Comparison of ENCODE assay signal across 18 mouse cellular contexts in genomic region chr9:79831294-79831693, GRCm38 (mm10). TPM values are rescaled to one million over a fixed set of nuclear protein-coding genes. Genes with fewer than 3 reads are reported as not detected.
DNase-seq lines count a peak whose midpoint lies in the region; ATAC-seq and TF ChIP-seq lines count a peak whose summit lies in the region.
"Had no signal": no experiment of that assay in that cellular context is flagged by ENCODE, and none has a peak within 500 bp of the region (broad histone marks: within the 10 kb centered on the region; RNA-seq: fewer than 3 reads in every experiment).

No protein-coding gene starts in this region.

- no peak overlapping the region for H3K4me3 ChIP-seq in hindbrain, embryonic 11.5 days (ENCODE audit: low read depth, low read length)
- no peak overlapping the region for H3K4me3 ChIP-seq in hindbrain, postnatal 0 days (ENCODE audit: low read length)
- H3K4me3 ChIP-seq in forebrain, embryonic 12.5 days (replicated peaks), result no peak overlapping the region
- no peak overlapping the region for H3K4me3 ChIP-seq in hindbrain, embryonic 13.5 days
- H3K4me3 ChIP-seq in midbrain, embryonic 16.5 days (ENCODE audit: low read depth, low read length), result no peak overlapping the region
- H3K4me3 ChIP-seq: hindbrain, embryonic 15.5 days; kidney, embryonic 15.5 days; limb, embryonic 10.5 days had no signal

- no peak overlapping the region for H3K9ac ChIP-seq in hindbrain, embryonic 11.5 days (ENCODE audit: low read depth, low read length)
- no peak overlapping the region for H3K9ac ChIP-seq in hindbrain, postnatal 0 days (replicated peaks; ENCODE audit: low read length)
- H3K9ac ChIP-seq in forebrain, embryonic 12.5 days, result no peak overlapping the region
- no peak overlapping the region for H3K9ac ChIP-seq in hindbrain, embryonic 13.5 days
- no peak overlapping the region for H3K9ac ChIP-seq in midbrain, embryonic 16.5 days (ENCODE audit: low read depth, low read length)
- H3K9ac ChIP-seq: hindbrain, embryonic 15.5 days; kidney, embryonic 15.5 days; liver, postnatal 0 days had no signal

- H3K4me1 ChIP-seq in hindbrain, embryonic 11.5 days (replicated peaks; ENCODE audit: control insufficient read depth, insufficient read depth, low read length), result no peaks in the 10 kb centered on the region; the same call in 1 of the 2 replicates
- no peaks in the 10 kb centered on the region for H3K4me1 ChIP-seq in hindbrain, postnatal 0 days (ENCODE audit: insufficient read depth, low read length)
- H3K4me1 ChIP-seq in forebrain, embryonic 12.5 days, result peaks cover 24% of the 10 kb centered on the region
- H3K4me1 ChIP-seq in hindbrain, embryonic 13.5 days (replicated peaks), result peaks cover 13% of the 10 kb centered on the region
- peaks cover 14% of the 10 kb centered on the region for H3K4me1 ChIP-seq in midbrain, embryonic 16.5 days (ENCODE audit: control insufficient read depth, insufficient read depth, low read length)
- H3K4me1 ChIP-seq: kidney, embryonic 15.5 days; limb, embryonic 10.5 days had no signal

- no peaks in the 10 kb centered on the region for H3K9me3 ChIP-seq in hindbrain, embryonic 11.5 days (ENCODE audit: control insufficient read depth, low read length)
- H3K9me3 ChIP-seq in hindbrain, postnatal 0 days (ENCODE audit: low read length), result no peaks in the 10 kb centered on the region
- no peaks in the 10 kb centered on the region for H3K9me3 ChIP-seq in forebrain, embryonic 12.5 days
- no peaks in the 10 kb centered on the region for H3K9me3 ChIP-seq in hindbrain, embryonic 13.5 days
- no peaks in the 10 kb centered on the region for H3K9me3 ChIP-seq in midbrain, embryonic 16.5 days (replicated peaks; ENCODE audit: control insufficient read depth, low read length, poor library complexity, severe bottlenecking)
- H3K9me3 ChIP-seq: hindbrain, embryonic 15.5 days; kidney, embryonic 15.5 days; limb, embryonic 10.5 days had no signal

- TF ChIP-seq CTCF in hindbrain, postnatal 0 days (IDR thresholded peaks at IDR 0.05; ENCODE audit: low read depth), result no peak

- H3K4me2 ChIP-seq in hindbrain, embryonic 11.5 days (replicated peaks; ENCODE audit: low read depth, low read length), result no peak overlapping the region
- H3K4me2 ChIP-seq in hindbrain, postnatal 0 days (ENCODE audit: low read depth, low read length), result no peak overlapping the region
- no peak overlapping the region for H3K4me2 ChIP-seq in forebrain, embryonic 12.5 days
- no peak overlapping the region for H3K4me2 ChIP-seq in hindbrain, embryonic 13.5 days
- no peak overlapping the region for H3K4me2 ChIP-seq in midbrain, embryonic 16.5 days (ENCODE audit: low read length)
- H3K4me2 ChIP-seq: kidney, embryonic 15.5 days had no signal

- no peaks in the 10 kb centered on the region for H3K36me3 ChIP-seq in hindbrain, embryonic 11.5 days (ENCODE audit: control insufficient read depth, insufficient read depth, low read length)
- H3K36me3 ChIP-seq in hindbrain, postnatal 0 days (ENCODE audit: insufficient read depth, low read length), result no peaks in the 10 kb centered on the region
- no peaks in the 10 kb centered on the region for H3K36me3 ChIP-seq in forebrain, embryonic 12.5 days (replicated peaks)
- no peaks in the 10 kb centered on the region for H3K36me3 ChIP-seq in hindbrain, embryonic 13.5 days
- no peaks in the 10 kb centered on the region for H3K36me3 ChIP-seq in midbrain, embryonic 16.5 days (ENCODE audit: control insufficient read depth, insufficient read depth, low read length)
- H3K36me3 ChIP-seq: hindbrain, embryonic 15.5 days; kidney, embryonic 15.5 days; limb, embryonic 10.5 days had no signal

- WGBS in hindbrain, embryonic 11.5 days, result 84% methylated on average over 1 of the region's 1 CpGs
- 77% methylated on average over 1 of the region's 1 CpGs for WGBS in hindbrain, postnatal 0 days
- 69% methylated on average over 1 of the region's 1 CpGs for WGBS in forebrain, embryonic 12.5 days
- WGBS in hindbrain, embryonic 13.5 days, result 81% methylated on average over 1 of the region's 1 CpGs
- WGBS in midbrain, embryonic 16.5 days, result 72% methylated on average over 1 of the region's 1 CpGs

- DNase-seq in hindbrain, embryonic 11.5 days (ENCODE audit: low spot score), result no peak
- no peak for DNase-seq in hindbrain, postnatal 0 days (ENCODE audit: low spot score)
- DNase-seq in heart, adult 8-10 months (ENCODE audit: low spot score), result no peak
- no peak for DNase-seq in adrenal gland, adult 18-20 months (ENCODE audit: low spot score in 2 of 2)
- no peak for DNase-seq in MN1 (ENCODE audit: low spot score)
- DNase-seq: cerebellum, adult 9-11 months; gastrocnemius, postnatal 25 days; liver, postnatal 0 days; lung, postnatal 4 days; thymus, postnatal 14 days had no signal

- ATAC-seq in hindbrain, embryonic 11.5 days (ENCODE audit: low FRiP score), result peak; percentile 67
- ATAC-seq in hindbrain, postnatal 0 days, result no peak
- peak; percentile 33 for ATAC-seq in forebrain, embryonic 12.5 days (ENCODE audit: low FRiP score)
- ATAC-seq in hindbrain, embryonic 13.5 days (ENCODE audit: low FRiP score), result peak; percentile 39; the same call in 1 of the 2 replicates
- peak; percentile 55 for ATAC-seq in midbrain, embryonic 16.5 days
- ATAC-seq: intestine, postnatal 0 days; liver, postnatal 0 days had no signal

- no peaks in the 10 kb centered on the region for H3K27me3 ChIP-seq in hindbrain, embryonic 11.5 days (ENCODE audit: control insufficient read depth, insufficient read depth, low read length)
- H3K27me3 ChIP-seq in hindbrain, postnatal 0 days (ENCODE audit: insufficient read depth, low read length), result no peaks in the 10 kb centered on the region
- H3K27me3 ChIP-seq in forebrain, embryonic 12.5 days, result no peaks in the 10 kb centered on the region; the same call in 1 of the 2 replicates
- no peaks in the 10 kb centered on the region for H3K27me3 ChIP-seq in hindbrain, embryonic 13.5 days
- H3K27me3 ChIP-seq in midbrain, embryonic 16.5 days (ENCODE audit: control insufficient read depth, insufficient read depth, low read depth, low read length), result no peaks in the 10 kb centered on the region
- H3K27me3 ChIP-seq: CH12.LX; hindbrain, embryonic 15.5 days; kidney, embryonic 15.5 days had no signal

- no peak overlapping the region for H3K27ac ChIP-seq in hindbrain, embryonic 11.5 days (ENCODE audit: low read depth, low read length)
- no peak overlapping the region for H3K27ac ChIP-seq in hindbrain, postnatal 0 days
- H3K27ac ChIP-seq in forebrain, embryonic 12.5 days, result no peak overlapping the region
- H3K27ac ChIP-seq in hindbrain, embryonic 13.5 days, result no peak overlapping the region
- no peak overlapping the region for H3K27ac ChIP-seq in midbrain, embryonic 16.5 days (ENCODE audit: low read length)
- H3K27ac ChIP-seq: hindbrain, embryonic 15.5 days; kidney, embryonic 15.5 days; limb, embryonic 10.5 days had no signal

RNA-seq across cellular contexts. Expression of gene Tmem30a, which starts 38.0 kb away (rescaled TPM):
- polyA plus RNA-seq in hindbrain, embryonic 11.5 days (2014; fragmentation: Nextera tagmentation; extraction: Ambion mirVana), result 95.1 and 97.2 TPM in 2 replicates
- total RNA-seq in hindbrain, postnatal 0 days (2014; rRNA removed), result 193 and 218 TPM in 2 replicates
- polyA plus RNA-seq in hindbrain, postnatal 0 days (2015; fragmentation: Nextera tagmentation; extraction: Ambion mirVana), result 123 TPM in 2 replicates
- 87.5 and 88.1 TPM in 2 replicates for polyA plus RNA-seq in forebrain, embryonic 12.5 days (2016; fragmentation: Nextera tagmentation; extraction: Ambion mirVana)
- polyA plus RNA-seq in hindbrain, embryonic 13.5 days (2015; fragmentation: Nextera tagmentation; extraction: Ambion mirVana), result 106 and 112 TPM in 2 replicates
- polyA plus RNA-seq in midbrain, embryonic 16.5 days (2015; fragmentation: Nextera tagmentation; extraction: Ambion mirVana), result 127 and 136 TPM in 2 replicates
- total RNA-seq in heart, adult 8-10 months (2022), result 10 to 100 TPM; 65.8 to 70.2 (median 67.9) TPM
- total RNA-seq in adrenal gland, adult 18-20 months (2021), result 100 to 1,000 TPM; 103 to 134 TPM
